Mouse (Mus musculus) spleen, adult 18-20 months (tissue): Measurements from ENCODE around the gene Dcaf1.

ENCODE experiments used
- DNase-seq, 2 experiments: peaks; one replicate each; pipeline ENCODE4 v3.0.0; 2022; ENCODE audit warnings: mixed read lengths in 2 of 2

Gene Dcaf1

DNA sequence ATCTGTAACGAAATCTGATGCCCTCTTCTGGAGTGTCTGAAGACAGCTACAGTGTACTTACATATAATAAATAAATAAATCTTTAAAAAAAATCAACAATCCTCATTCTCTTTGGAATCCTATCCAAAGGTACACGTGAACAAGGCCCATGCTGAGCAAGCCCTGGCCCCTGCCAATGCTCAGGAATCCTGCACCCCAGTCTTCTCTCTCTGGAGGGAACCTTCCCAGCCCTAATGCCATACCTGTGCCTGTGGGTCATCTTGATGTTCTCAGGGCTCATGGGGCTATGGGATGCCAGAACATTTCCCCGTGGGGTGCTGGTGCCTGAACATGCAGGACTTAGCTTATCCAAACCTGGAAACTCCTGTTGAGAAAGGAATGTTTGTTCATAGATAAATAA is 86.5 kb downstream of the Dcaf1 start:
- no peak for DNase-seq

DNA sequence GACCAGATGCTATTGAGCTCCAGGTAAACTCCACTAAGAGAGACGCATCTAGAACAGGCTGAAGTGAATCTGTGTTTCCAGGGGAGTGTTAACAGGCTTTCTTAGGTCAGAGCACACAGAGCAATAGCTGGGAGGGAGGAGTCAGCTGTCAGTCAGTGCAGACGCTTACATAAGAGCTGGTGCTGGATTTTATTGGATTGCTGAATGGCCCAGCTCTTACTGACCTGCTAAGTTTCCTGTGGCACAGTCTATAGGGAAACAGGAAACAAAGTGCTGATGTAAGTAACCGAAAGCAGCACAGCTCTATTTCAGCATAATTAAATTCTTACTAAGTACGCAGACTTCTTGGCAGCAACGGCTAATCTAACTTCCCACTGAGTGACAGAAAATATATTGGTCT is 87.0 kb downstream of the Dcaf1 start:
- no peak for DNase-seq

DNA sequence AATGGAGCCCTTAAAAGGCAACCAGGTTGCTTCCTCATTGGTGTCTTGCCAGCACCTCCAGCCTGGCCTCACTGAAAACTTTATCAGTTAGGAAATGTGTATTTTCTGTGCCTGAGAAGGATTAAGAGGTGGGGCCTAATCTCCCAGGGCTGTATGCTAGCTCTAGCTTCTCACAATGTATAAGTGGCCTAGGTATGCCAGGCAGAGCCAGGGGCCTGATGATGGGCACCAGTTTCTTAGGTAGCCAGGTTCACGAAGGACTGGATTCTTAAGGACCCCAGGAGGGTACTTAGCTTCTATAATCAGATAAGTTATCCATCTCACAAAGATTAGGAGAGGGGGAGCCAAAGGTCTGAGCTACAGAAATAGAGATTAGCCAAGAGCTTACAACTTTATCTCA is 90.0 kb downstream of the Dcaf1 start:
- DNase-seq, result no peak

DNA sequence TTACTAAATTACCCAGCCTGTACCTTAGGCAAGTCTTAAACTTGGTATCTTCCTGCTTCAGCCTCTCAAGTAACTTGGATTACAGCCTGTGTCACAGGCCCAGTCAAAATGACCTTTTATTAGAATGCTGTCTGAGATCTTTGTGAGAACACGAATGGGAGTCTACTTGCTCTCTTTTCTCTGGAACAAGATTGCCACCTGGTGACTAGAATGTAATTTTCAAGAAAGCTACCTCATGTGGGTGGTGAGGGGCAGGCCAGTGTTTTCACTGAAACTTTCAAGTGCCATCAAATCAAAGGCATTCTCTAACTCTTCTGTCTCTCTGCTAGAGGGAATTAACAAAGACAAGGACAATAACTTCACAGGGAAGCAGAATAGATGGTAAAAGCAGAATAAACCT is 92.1 kb downstream of the Dcaf1 start:
- DNase-seq, result no peak

DNA sequence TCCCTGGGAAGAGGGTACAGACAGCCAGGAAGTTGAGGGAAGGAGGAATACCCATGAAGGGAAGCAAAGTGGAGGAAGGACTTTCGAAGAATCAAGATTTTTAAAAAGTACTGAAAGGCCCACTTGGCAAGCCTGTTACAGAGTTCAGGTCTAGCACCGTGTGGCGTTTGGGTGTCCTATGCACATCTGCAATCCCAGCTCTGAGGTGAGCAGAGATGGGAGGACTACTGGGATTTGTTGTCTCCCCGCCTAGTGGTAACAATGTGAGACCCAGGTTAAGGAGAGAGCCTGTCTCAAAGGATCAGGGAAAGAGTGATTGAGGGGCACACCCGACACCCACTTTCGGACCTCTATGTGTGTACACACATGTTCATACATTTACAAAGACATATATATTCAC is 93.2 kb downstream of the Dcaf1 start:
- DNase-seq, result no peak
